Mouse (Mus musculus) brown adipose tissue, adult 24 weeks (tissue): ENCODE results near the gene Tfr2. TPM values are rescaled to one million over a fixed set of nuclear protein-coding genes. Genes with fewer than 3 reads are reported as not detected.

Source experiments
- H3K27ac ChIP-seq: fragments of 200-500 bp; replicated peaks from 2 replicates; pipeline ENCODE4 v1.5.1; 2012; ENCODE audit warnings: low read depth, mild to moderate bottlenecking, low read length
- H3K4me1 ChIP-seq: fragments of 200-500 bp; 2 replicates; pipeline ENCODE4 v1.6.1; 2012; ENCODE audit warnings: low read length, mixed read lengths; ENCODE audit not compliant: control insufficient read depth, insufficient read depth, insufficient read length
- H3K4me3 ChIP-seq: fragments of 200-500 bp; 2 replicates; pipeline ENCODE4 v1.5.1; 2012; ENCODE audit warnings: low read depth, mild to moderate bottlenecking, low read length, moderate library complexity; ENCODE audit not compliant: insufficient read depth
- polyA plus RNA-seq: library from polyadenylated mRNA; stranded (reverse); fragments of >200 nt; gene quantifications from 2 replicates; pipeline ENCODE4 v1.2.4, GENCODE M21; 2012; ENCODE audit not compliant: missing spikeins, insufficient read depth, insufficient read length

Tfr2 gene
- polyA plus RNA-seq, 1 experiment: 6.1 TPM

DNA sequence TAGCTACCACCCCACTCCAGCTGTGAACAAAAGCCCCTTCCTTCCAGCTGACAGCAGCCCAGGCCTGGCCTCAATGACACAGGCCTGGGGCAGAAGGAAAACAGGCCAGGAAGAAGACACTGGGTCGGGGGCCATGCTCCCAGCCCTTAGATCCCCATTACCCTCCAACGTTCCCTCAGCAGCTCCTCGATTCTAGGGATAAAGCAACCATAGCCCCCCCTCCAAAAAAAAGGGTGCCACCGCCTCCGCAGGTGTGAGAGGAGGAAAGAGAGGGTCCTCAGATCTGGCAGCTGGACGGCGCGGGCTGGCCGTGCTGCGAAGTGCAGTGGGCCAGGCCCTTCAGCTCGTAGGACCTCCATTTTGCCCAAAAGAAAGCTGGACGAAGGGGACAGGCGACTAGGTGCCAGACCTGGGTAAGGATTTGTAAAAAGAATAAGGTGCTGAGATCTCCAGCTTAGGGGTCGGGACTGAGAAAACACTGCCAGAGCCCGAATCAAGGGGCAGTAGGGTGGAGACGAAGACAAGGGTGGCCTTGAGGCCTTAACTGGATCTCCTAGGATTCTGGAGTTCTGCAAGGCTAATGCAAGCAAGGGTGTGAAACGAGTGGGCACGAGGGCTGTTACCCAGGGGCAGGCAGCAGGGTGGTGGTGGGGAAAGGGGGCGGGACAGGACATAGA, 37.4 kb upstream of the Tfr2 start:
- Histone ChIP-seq H3K4me3 (peak overlapping the region; percentile 94), H3K27ac (peak overlapping the region; percentile 100), H3K4me1 (no peaks in the 10 kb centered on the region)

GRCm38 (mm10) chr5:137532808-137533116, 36.9 kb upstream of the Tfr2 start:
- Histone ChIP-seq H3K4me3 (peak overlapping the region; percentile 94), H3K4me1 (no peaks in the 10 kb centered on the region), H3K27ac (peak overlapping the region; percentile 100)

- Histone ChIP-seq H3K4me1 (no peaks in the 10 kb centered on the region), H3K27ac (peak within 1 kb of the TSS; percentile 100), H3K4me3 (peak within 1 kb of the TSS; percentile 94)
These were observed 36.4 kb upstream of the Tfr2 start, which contains the start of the genes Epo and Gnb2 for GRCm38 (mm10) chr5:137533117-137533827. Gene Epo (minus strand): TSS chr5:137533242. Gene Gnb2 (minus strand): TSS chr5:137533510.

DNA sequence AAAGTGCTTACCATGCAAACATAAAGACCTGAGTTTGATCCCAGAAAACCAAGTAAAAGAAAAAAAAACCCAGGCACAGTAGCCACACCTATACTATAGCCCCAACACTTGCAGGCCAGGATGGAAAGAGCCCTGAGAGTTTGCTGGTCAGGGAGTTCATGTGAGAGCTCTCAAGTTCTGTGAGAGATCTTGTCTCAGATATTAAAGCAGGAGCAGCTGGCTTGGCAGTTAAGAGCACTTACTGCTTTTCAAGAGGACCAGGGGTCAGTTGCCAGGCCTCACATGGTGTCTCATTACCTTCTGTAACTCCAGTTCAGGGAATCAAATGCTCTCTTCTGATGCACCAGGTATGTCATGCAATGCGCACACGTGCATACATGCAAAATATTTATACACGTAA, 34.9 kb upstream of the Tfr2 start:
- Histone ChIP-seq H3K4me1 (no peaks in the 10 kb centered on the region), H3K4me3 (no peak overlapping the region), H3K27ac (no peak overlapping the region)

DNA sequence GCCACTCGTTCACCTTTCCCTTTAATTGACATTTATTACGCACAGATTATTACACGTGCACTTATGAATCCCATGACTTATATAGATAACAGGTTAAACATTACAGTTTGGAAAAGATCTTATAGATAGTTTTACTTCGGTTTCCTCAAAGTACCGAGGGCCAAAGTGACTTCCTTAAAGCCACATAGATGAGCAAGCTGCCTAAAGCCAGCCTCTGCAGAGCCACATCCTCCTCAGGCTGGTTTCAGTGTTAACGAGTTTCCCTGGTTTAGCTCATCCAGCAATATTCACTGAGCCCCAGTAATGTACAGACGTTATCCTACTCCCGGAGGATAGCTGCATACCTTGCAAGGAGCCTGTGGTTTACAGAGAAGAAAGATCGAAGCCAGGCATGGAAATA, 34.3 kb upstream of the Tfr2 start:
- Histone ChIP-seq H3K4me1 (no peaks in the 10 kb centered on the region), H3K4me3 (no peak overlapping the region), H3K27ac (no peak overlapping the region)

- Histone ChIP-seq H3K27ac (no peak overlapping the region), H3K4me3 (no peak overlapping the region), H3K4me1 (no peaks in the 10 kb centered on the region)
These were observed 32.2 kb upstream of the Tfr2 start for GRCm38 (mm10) chr5:137537461-137537860.

DNA sequence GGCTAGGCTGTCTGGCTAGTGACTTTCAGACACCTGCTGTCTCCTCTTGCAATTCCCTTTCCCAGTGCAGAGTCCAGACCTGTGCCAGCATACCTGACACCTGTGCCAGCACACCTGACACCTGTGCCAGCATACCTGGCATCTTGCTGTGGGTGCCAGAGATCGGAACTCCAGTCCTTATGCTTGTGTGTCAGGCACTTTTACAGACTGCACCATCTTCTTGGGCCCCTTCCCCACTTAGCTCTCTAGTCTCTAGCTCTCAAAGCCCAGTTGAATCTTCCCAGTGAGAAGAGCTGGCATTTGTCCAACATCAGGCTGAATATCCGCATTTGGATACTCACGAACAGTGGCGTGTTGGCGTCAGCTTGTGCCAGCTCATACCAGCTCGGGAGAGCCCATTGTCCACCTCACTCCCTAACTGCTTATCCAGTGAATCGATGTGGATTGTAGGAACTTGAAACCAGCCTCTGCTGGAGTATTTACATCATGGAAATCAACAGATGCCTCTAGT, 30.3 kb upstream of the Tfr2 start:
- no peak overlapping the region for H3K27ac ChIP-seq
- no peak overlapping the region for H3K4me3 ChIP-seq
- no peaks in the 10 kb centered on the region for H3K4me1 ChIP-seq

GRCm38 (mm10) chr5:137540991-137541390, 28.6 kb upstream of the Tfr2 start:
- no peaks in the 10 kb centered on the region for H3K4me1 ChIP-seq
- no peak overlapping the region for H3K4me3 ChIP-seq
- H3K27ac ChIP-seq: no peak overlapping the region

DNA sequence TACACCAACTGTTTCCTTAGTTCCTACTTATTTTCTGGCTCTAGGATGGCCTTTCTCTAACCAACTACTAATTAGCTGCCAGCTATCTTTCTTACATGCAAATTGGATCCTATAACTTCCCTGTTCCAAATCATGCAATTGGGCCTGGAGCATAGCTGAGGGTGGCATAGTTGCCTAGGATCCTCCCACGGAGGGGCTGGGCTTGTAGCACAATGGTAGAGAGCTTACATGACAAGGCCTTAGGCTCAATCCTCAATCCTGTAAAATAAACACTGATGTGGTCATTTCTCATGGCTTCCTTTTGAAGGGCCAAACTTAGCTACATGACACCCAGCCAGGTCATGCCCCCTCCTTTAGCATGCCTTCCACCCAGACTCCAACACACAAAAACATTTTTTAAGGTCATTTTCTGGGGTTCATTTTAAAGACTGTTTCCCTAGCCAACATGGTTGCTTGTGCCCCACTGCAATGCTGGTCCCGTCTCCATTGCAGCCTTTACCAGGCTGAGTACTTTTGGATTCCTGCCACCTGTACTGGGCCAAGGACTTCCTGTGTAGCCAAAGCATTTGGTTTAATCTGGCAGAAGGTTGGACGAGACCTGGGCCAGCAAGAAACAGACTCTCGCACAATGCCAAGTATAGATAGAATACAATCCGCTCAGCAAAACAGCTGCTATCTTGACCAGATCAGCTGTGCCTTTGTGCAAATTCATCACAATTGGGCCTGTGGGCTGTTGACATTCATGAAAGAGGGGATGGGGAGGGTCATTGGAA, 27.7 kb upstream of the Tfr2 start:
- Histone ChIP-seq H3K4me1 (no peaks in the 10 kb centered on the region), H3K27ac (no peak overlapping the region)

DNA sequence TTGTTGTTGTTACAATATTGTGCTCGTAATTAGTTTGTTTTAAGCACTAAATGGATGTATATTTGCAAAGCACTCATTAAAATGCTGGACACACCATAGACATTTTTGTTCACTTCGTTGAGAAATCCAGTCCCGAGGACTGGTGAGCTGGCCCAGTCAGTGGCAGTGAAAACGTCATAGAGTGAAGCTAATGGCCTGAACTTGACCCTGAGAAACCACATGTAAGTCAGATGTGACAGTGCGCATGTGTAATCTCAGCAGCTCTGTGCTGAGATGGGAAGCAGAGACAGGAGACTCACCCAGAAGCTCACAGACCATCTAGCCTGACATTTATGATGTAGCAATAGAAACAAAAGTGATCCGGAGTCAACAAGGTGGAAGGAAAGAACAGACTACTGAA, 24.7 kb upstream of the Tfr2 start:
- no peak overlapping the region for H3K4me3 ChIP-seq
- H3K4me1 ChIP-seq: no peaks in the 10 kb centered on the region

More for the DNA sequence above, 27.7 kb upstream of the Tfr2 start:
- H3K4me3 ChIP-seq: no peak overlapping the region

GRCm38 (mm10) chr5:137545596-137545995, 24.0 kb upstream of the Tfr2 start:
- no peak overlapping the region for H3K4me3 ChIP-seq
- no peaks in the 10 kb centered on the region for H3K4me1 ChIP-seq
- H3K27ac ChIP-seq: no peak overlapping the region

More for the DNA sequence above, 24.7 kb upstream of the Tfr2 start:
- no peak overlapping the region for H3K27ac ChIP-seq

- Histone ChIP-seq H3K27ac (no peak overlapping the region), H3K4me3 (no peak overlapping the region), H3K4me1 (no peaks in the 10 kb centered on the region; the same call in 1 of the 2 replicates)
These were observed 19.8 kb upstream of the Tfr2 start for GRCm38 (mm10) chr5:137549840-137550239.

DNA sequence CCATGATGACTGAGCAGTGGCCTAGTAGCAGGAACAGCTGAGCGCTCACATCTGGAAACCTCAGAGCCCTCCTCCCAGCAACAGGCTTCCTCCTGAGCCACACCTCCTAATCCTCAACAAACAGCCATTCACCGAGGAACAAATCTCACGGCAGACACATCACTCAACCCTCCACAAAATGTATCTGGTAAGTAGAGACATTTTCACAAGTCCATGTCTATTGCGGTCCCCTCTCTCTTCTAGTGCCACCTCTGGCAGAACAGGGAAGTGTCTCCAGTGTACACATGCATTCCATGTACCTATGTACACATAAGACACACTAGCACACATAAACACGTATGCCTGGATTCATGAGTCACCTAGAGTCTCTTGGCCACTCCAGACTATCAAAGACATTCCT, 18.5 kb upstream of the Tfr2 start:
- Histone ChIP-seq H3K4me1 (no peaks in the 10 kb centered on the region; the same call in 1 of the 2 replicates), H3K4me3 (no peak overlapping the region), H3K27ac (no peak overlapping the region)

DNA sequence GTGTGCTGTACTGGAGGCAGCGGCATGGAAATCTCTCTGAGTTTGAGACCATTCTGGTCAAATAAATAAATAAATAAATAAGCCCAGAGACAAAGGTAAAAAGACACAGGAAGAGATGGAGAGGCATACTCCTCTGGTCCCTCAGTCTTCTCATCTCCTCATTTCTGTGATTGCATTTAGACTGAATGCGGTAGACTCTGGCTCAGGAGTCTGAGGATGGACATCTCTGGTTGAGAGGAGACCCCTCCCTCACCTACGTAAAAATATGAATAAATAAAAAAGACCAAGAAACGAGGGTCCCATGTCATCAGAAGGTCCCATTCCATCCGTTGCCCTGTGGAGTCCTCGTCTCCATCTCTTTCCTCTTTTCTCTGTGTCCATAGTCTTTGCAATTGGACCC, 16.6 kb upstream of the Tfr2 start:
- no peak overlapping the region for H3K4me3 ChIP-seq

DNA sequence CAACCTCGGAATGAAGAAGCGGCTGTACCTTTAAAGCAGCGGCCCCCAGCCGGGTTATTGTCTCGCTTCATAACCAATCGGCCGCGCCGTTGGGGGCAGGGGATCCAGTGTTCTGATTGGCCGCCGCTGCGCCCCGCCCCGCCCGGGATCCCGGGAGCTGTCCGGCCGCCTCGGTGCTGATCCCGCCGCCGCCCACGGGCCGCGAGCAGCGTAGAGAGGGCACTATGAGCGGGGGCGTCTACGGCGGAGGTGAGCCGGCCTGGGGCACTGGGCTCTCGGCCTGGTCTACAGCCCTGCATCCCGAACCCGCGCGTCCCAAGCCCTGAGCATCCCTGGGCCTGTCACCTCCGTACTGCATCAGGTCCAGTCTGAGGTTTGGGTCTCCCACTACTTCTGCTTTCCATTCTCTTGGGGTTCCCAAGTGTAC, 16.2 kb upstream of the Tfr2 start, which contains the start of gene Actl6b:
Gene Actl6b, plus strand, starts transcription at position 107 of the 427 bp plus-strand sequence.
- no peaks in the 10 kb centered on the region; the same call in 1 of the 2 replicates for H3K4me1 ChIP-seq
- no peak within 1 kb of the TSS for H3K27ac ChIP-seq
- no peak within 1 kb of the TSS for H3K4me3 ChIP-seq

More for the DNA sequence above, 16.6 kb upstream of the Tfr2 start:
- Histone ChIP-seq H3K4me1 (no peaks in the 10 kb centered on the region; the same call in 1 of the 2 replicates), H3K27ac (no peak overlapping the region)
